In genomic region chr6:100512676-100513075, GRCm38 (mm10) we compare ENCODE assay signal across 8 mouse cellular contexts.
DNase-seq lines count a peak whose midpoint lies in the region; ATAC-seq and TF ChIP-seq lines count a peak whose summit lies in the region.

No protein-coding gene starts in this region.

- WGBS in forebrain, embryonic 11.5 days: 51% methylated on average over 4 of the region's 4 CpGs
- 57% methylated on average over 4 of the region's 4 CpGs for WGBS in midbrain, embryonic 11.5 days
- WGBS in heart, embryonic 12.5 days: 52% methylated on average over 4 of the region's 4 CpGs

- no peak overlapping the region for H3K9ac ChIP-seq in forebrain, embryonic 11.5 days (ENCODE audit: low read length)
- H3K9ac ChIP-seq in midbrain, embryonic 11.5 days (ENCODE audit: low read length): no peak overlapping the region
- no peak overlapping the region for H3K9ac ChIP-seq in heart, embryonic 12.5 days

- ATAC-seq in megakaryocyte, adult 5-6 weeks (ENCODE audit: poor library complexity, severe bottlenecking): peak; percentile 57
- no peak for ATAC-seq in forebrain, embryonic 11.5 days (replicated peaks; ENCODE audit: low FRiP score)
- no peak for ATAC-seq in midbrain, embryonic 11.5 days (ENCODE audit: low FRiP score)
- no peak for ATAC-seq in heart, embryonic 12.5 days (ENCODE audit: insufficient number of reproducible peaks, low FRiP score)

- no peaks in the 10 kb centered on the region for H3K36me3 ChIP-seq in E14TG2a.4 (ENCODE audit: insufficient read depth, low read length)
- no peaks in the 10 kb centered on the region for H3K36me3 ChIP-seq in forebrain, embryonic 11.5 days (ENCODE audit: control insufficient read depth, insufficient read depth, low read length)
- H3K36me3 ChIP-seq in midbrain, embryonic 11.5 days (ENCODE audit: control insufficient read depth, insufficient read depth, low read length): no peaks in the 10 kb centered on the region
- no peaks in the 10 kb centered on the region for H3K36me3 ChIP-seq in heart, embryonic 12.5 days

- 0 out of 2 replicates have a peak, but pooled peaks cover 3% of the 10 kb centered on the region for H3K4me1 ChIP-seq in E14TG2a.4 (replicated peaks; ENCODE audit: low read depth, low read length)
- no peaks in the 10 kb centered on the region for H3K4me1 ChIP-seq in forebrain, embryonic 11.5 days (replicated peaks; ENCODE audit: control insufficient read depth, insufficient read depth, low read length)
- H3K4me1 ChIP-seq in midbrain, embryonic 11.5 days (ENCODE audit: control insufficient read depth, insufficient read depth, low read length): no peaks in the 10 kb centered on the region
- peaks cover 7% of the 10 kb centered on the region for H3K4me1 ChIP-seq in heart, embryonic 12.5 days (replicated peaks)

- peak; percentile 47 for DNase-seq in kidney, postnatal 10 days
- no peak for DNase-seq in kidney, adult 18-20 months
- DNase-seq in adipocyte (ENCODE audit: low spot score): peak; percentile 36
- no peak for DNase-seq in forebrain, embryonic 11.5 days (ENCODE audit: low spot score)
- DNase-seq in midbrain, embryonic 11.5 days (ENCODE audit: low spot score, missing footprints): no peak

- H3K27ac ChIP-seq in forebrain, embryonic 11.5 days (ENCODE audit: low read depth, low read length): no peak overlapping the region
- H3K27ac ChIP-seq in midbrain, embryonic 11.5 days (ENCODE audit: low read depth, low read length): no peak overlapping the region
- no peak overlapping the region for H3K27ac ChIP-seq in heart, embryonic 12.5 days (ENCODE audit: poor library complexity, severe bottlenecking)

- no peak overlapping the region for H3K4me2 ChIP-seq in forebrain, embryonic 11.5 days (ENCODE audit: low read depth, low read length, severe bottlenecking)
- no peak overlapping the region for H3K4me2 ChIP-seq in midbrain, embryonic 11.5 days
- H3K4me2 ChIP-seq in heart, embryonic 12.5 days: no peak overlapping the region

- no peak overlapping the region for H3K4me3 ChIP-seq in E14TG2a.4 (replicated peaks; ENCODE audit: low read length)
- no peak overlapping the region for H3K4me3 ChIP-seq in forebrain, embryonic 11.5 days (ENCODE audit: low read depth, low read length)
- no peak overlapping the region for H3K4me3 ChIP-seq in midbrain, embryonic 11.5 days (ENCODE audit: low read depth, low read length)
- H3K4me3 ChIP-seq in heart, embryonic 12.5 days: no peak overlapping the region

- peak; percentile 65 for TF ChIP-seq CTCF in E14TG2a.4 (conservative IDR thresholded peaks at IDR 0.05; ENCODE audit: low read length)

- no peaks in the 10 kb centered on the region for H3K9me3 ChIP-seq in E14TG2a.4 (ENCODE audit: low read length)
- H3K9me3 ChIP-seq in forebrain, embryonic 11.5 days (ENCODE audit: control insufficient read depth, low read length): no peaks in the 10 kb centered on the region
- no peaks in the 10 kb centered on the region for H3K9me3 ChIP-seq in midbrain, embryonic 11.5 days (ENCODE audit: control insufficient read depth, low read length)
- H3K9me3 ChIP-seq in heart, embryonic 12.5 days (replicated peaks): 0 out of 2 replicates have a peak, but pooled peaks cover 4% of the 10 kb centered on the region

- H3K27me3 ChIP-seq in E14TG2a.4 (ENCODE audit: insufficient read depth, low read length): peaks cover 12% of the 10 kb centered on the region
- H3K27me3 ChIP-seq in forebrain, embryonic 11.5 days (ENCODE audit: control insufficient read depth, insufficient read depth, low read length): no peaks in the 10 kb centered on the region
- no peaks in the 10 kb centered on the region; the same call in 1 of the 2 replicates for H3K27me3 ChIP-seq in midbrain, embryonic 11.5 days (ENCODE audit: control insufficient read depth, insufficient read depth, low read length)
- peaks cover 21% of the 10 kb centered on the region for H3K27me3 ChIP-seq in heart, embryonic 12.5 days (replicated peaks)

Comparison
In these comparisons a context has a peak if more than half of its experiments do, and no peak if none do; other contexts are left out.
1. DNase-seq: peak in kidney, postnatal 10 days (single experiment) and adipocyte (single experiment); none in kidney, adult 18-20 months (single experiment), forebrain, embryonic 11.5 days (single experiment) and midbrain, embryonic 11.5 days (single experiment).